Mouse (Mus musculus) MEL (cell line): Measurements from ENCODE around the gene Trpm4.

Experiments
- CHD2 ChIP-seq: IDR thresholded peaks from 2 replicates; pipeline ENCODE4 v1.6.1; 2011; ENCODE audit warnings: low read length, improper control_type of control experiment
- CTCF ChIP-seq, 3 experiments: IDR thresholded peaks in 2 of 3; conservative IDR thresholded peaks in 1 of 3; 2 replicates each; pipeline ENCODE4 v1.5.1; 2011 to 2012; ENCODE audit warnings: low read length in 3 of 3, low read depth in 2 of 3, mild to moderate bottlenecking in 2 of 3, improper control_type of control experiment in 1 of 3, inconsistent platforms in 1 of 3, mixed read lengths in 1 of 3, moderate library complexity in 1 of 3; ENCODE audit not compliant: control insufficient read depth in 1 of 3, insufficient read depth in 1 of 3, poor library complexity in 1 of 3, severe bottlenecking in 1 of 3
- EP300 ChIP-seq, 2 experiments: IDR thresholded peaks; 2 replicates each; pipeline ENCODE4 v1.6.1; 2011; ENCODE audit warnings: improper control_type of control experiment in 2 of 2, low read length in 2 of 2, low read depth in 1 of 2, mild to moderate bottlenecking in 1 of 2
- ETS1 ChIP-seq: IDR thresholded peaks from 2 replicates; pipeline ENCODE4 v1.6.1; 2012; ENCODE audit warnings: low read depth, mild to moderate bottlenecking, inconsistent platforms, low read length, improper control_type of control experiment, moderate library complexity
- JUND ChIP-seq: IDR thresholded peaks from 2 replicates; pipeline ENCODE4 v1.6.1; 2011; ENCODE audit warnings: low read depth, mild to moderate bottlenecking, improper control_type of control experiment, low read length
- POLR2A ChIP-seq, 2 experiments: IDR thresholded peaks; 2 replicates each; pipeline ENCODE4 v1.6.1; 2011 to 2012; ENCODE audit warnings: low read length in 2 of 2, mild to moderate bottlenecking in 2 of 2, control low read depth in 1 of 2, improper control_type of control experiment in 1 of 2, low read depth in 1 of 2, moderate library complexity in 1 of 2; ENCODE audit not compliant: control insufficient read depth in 1 of 2, insufficient read depth in 1 of 2, poor library complexity in 1 of 2
- POLR2AphosphoS5 ChIP-seq: IDR thresholded peaks from 2 replicates; pipeline ENCODE4 v1.6.1; 2012; ENCODE audit warnings: low read depth, borderline replicate concordance, mild to moderate bottlenecking, inconsistent platforms, low read length, moderate library complexity, mixed read lengths
- TCF12 ChIP-seq: IDR thresholded peaks from 2 replicates; pipeline ENCODE4 v1.6.1; 2014; ENCODE audit warnings: low read depth, mild to moderate bottlenecking, inconsistent platforms, low read length, improper control_type of control experiment, moderate library complexity
- ZC3H11A ChIP-seq: IDR thresholded peaks from 2 replicates; pipeline ENCODE4 v1.6.1; 2012; ENCODE audit warnings: low read depth, mild to moderate bottlenecking, inconsistent platforms, low read length, improper control_type of control experiment

- no peak for TF ChIP-seq CHD2
- TF ChIP-seq CTCF (IDR thresholded peaks at IDR 0.05 in 2 of 3, conservative IDR thresholded peaks at IDR 0.05 in 1 of 3; ENCODE audit: control insufficient read depth in 1 of 3, insufficient read depth in 1 of 3, low read depth in 2 of 3, low read length in 3 of 3, poor library complexity in 1 of 3, severe bottlenecking in 1 of 3), result no peak
- no peak for TF ChIP-seq ZC3H11A
- TF ChIP-seq ETS1, result no peak
- no peak for TF ChIP-seq EP300 (IDR thresholded peaks at IDR 0.05; ENCODE audit: low read depth in 1 of 2, low read length in 2 of 2)
- TF ChIP-seq POLR2A (IDR thresholded peaks at IDR 0.05; ENCODE audit: control insufficient read depth in 1 of 2, insufficient read depth in 1 of 2, low read depth in 1 of 2, low read length in 2 of 2, poor library complexity in 1 of 2), result no peak; a peak in 1 of 4 replicates
- TF ChIP-seq JUND, result no peak
- no peak for TF ChIP-seq POLR2AphosphoS5
- no peak for TF ChIP-seq TCF12
These were observed 42.5 kb upstream of the Trpm4 start for GRCm38 (mm10) chr7:45376057-45376456.
